Mouse (Mus musculus): ENCODE measurements around the gene Ssr1. TPM values are rescaled to one million over a fixed set of nuclear protein-coding genes. Genes with fewer than 3 reads are reported as not detected.

Ssr1 gene
- polyA plus RNA-seq, 1 experiment from 2014 or later = 98.5 TPM

GRCm38 (mm10) chr13:37992638-37993371, 1.2 kb downstream of the Ssr1 start:
- H3K4me2 ChIP-seq (replicated peaks; ENCODE audit: low read depth, low read length) = peak overlapping the region; percentile 90
- no peak for ATAC-seq (ENCODE audit: insufficient number of reproducible peaks, insufficient read depth, low FRiP score, low read depth)
- no peaks in the 10 kb centered on the region for H3K9me3 ChIP-seq (ENCODE audit: control insufficient read depth, low read depth, low read length)
- H3K27me3 ChIP-seq (ENCODE audit: control insufficient read depth, insufficient read depth, low read length) = no peaks in the 10 kb centered on the region
- H3K4me3 ChIP-seq (ENCODE audit: low read depth, low read length) = peak overlapping the region; percentile 92
- H3K9ac ChIP-seq (replicated peaks; ENCODE audit: low read depth, low read length) = peak overlapping the region; percentile 97
- 0 out of 2 replicates have a peak overlapping the region, but pooled peaks have one; percentile 12 for H3K27ac ChIP-seq (ENCODE audit: low read length)
- 10% methylated on average over 10 of the region's 10 CpGs for WGBS
- H3K4me1 ChIP-seq (ENCODE audit: control insufficient read depth, insufficient read depth, low read length) = peaks cover 9% of the 10 kb centered on the region; the same call in 1 of the 2 replicates
- peaks cover 24% of the 10 kb centered on the region for H3K36me3 ChIP-seq (ENCODE audit: control insufficient read depth, insufficient read depth, low read length)

GRCm38 (mm10) chr13:37989701-37990100, 4.3 kb downstream of the Ssr1 start:
- no peak for ATAC-seq (ENCODE audit: insufficient number of reproducible peaks, insufficient read depth, low FRiP score, low read depth)

GRCm38 (mm10) chr13:37986166-37986565, 7.9 kb downstream of the Ssr1 start:
- Histone ChIP-seq H3K4me2 (replicated peaks; ENCODE audit: low read depth, low read length) (no peak overlapping the region), H3K9ac (replicated peaks; ENCODE audit: low read depth, low read length) (no peak overlapping the region), H3K4me1 (ENCODE audit: control insufficient read depth, insufficient read depth, low read length) (no peaks in the 10 kb centered on the region), H3K9me3 (ENCODE audit: control insufficient read depth, low read depth, low read length) (no peaks in the 10 kb centered on the region), H3K27ac (ENCODE audit: low read length) (no peak overlapping the region), H3K36me3 (ENCODE audit: control insufficient read depth, insufficient read depth, low read length) (peaks cover 80% of the 10 kb centered on the region), H3K4me3 (ENCODE audit: low read depth, low read length) (no peak overlapping the region), H3K27me3 (ENCODE audit: control insufficient read depth, insufficient read depth, low read length) (no peaks in the 10 kb centered on the region)
- ATAC-seq (ENCODE audit: insufficient number of reproducible peaks, insufficient read depth, low FRiP score, low read depth) = no peak
- WGBS = 86% methylated on average over 10 of the region's 10 CpGs

More at GRCm38 (mm10) chr13:37989701-37990100, 4.3 kb downstream of the Ssr1 start:
- Histone ChIP-seq H3K27ac (ENCODE audit: low read length) (no peak overlapping the region), H3K9me3 (ENCODE audit: control insufficient read depth, low read depth, low read length) (no peaks in the 10 kb centered on the region), H3K27me3 (ENCODE audit: control insufficient read depth, insufficient read depth, low read length) (no peaks in the 10 kb centered on the region), H3K4me1 (ENCODE audit: control insufficient read depth, insufficient read depth, low read length) (peaks cover 9% of the 10 kb centered on the region; the same call in 1 of the 2 replicates), H3K4me2 (replicated peaks; ENCODE audit: low read depth, low read length) (no peak overlapping the region), H3K4me3 (ENCODE audit: low read depth, low read length) (no peak overlapping the region), H3K36me3 (ENCODE audit: control insufficient read depth, insufficient read depth, low read length) (peaks cover 51% of the 10 kb centered on the region), H3K9ac (replicated peaks; ENCODE audit: low read depth, low read length) (no peak overlapping the region)
- 89% methylated on average over 8 of the region's 8 CpGs for WGBS

- H3K27me3 ChIP-seq (ENCODE audit: control insufficient read depth, insufficient read depth, low read length) = no peaks in the 10 kb centered on the region
- H3K4me2 ChIP-seq (replicated peaks; ENCODE audit: low read depth, low read length) = no peak overlapping the region
- ATAC-seq (ENCODE audit: insufficient number of reproducible peaks, insufficient read depth, low FRiP score, low read depth) = no peak
- no peak overlapping the region for H3K9ac ChIP-seq (replicated peaks; ENCODE audit: low read depth, low read length)
- H3K4me3 ChIP-seq (ENCODE audit: low read depth, low read length) = no peak overlapping the region
- H3K4me1 ChIP-seq (ENCODE audit: control insufficient read depth, insufficient read depth, low read length) = no peaks in the 10 kb centered on the region
- WGBS = 91% methylated on average over 5 of the region's 5 CpGs
- H3K36me3 ChIP-seq (ENCODE audit: control insufficient read depth, insufficient read depth, low read length) = peaks cover 83% of the 10 kb centered on the region
- no peaks in the 10 kb centered on the region for H3K9me3 ChIP-seq (ENCODE audit: control insufficient read depth, low read depth, low read length)
- no peak overlapping the region for H3K27ac ChIP-seq (ENCODE audit: low read length)
Measured at GRCm38 (mm10) chr13:37981063-37981462, 13.0 kb downstream of the Ssr1 start.

- no peaks in the 10 kb centered on the region for H3K4me1 ChIP-seq (ENCODE audit: control insufficient read depth, insufficient read depth, low read length)
- no peaks in the 10 kb centered on the region for H3K27me3 ChIP-seq (ENCODE audit: control insufficient read depth, insufficient read depth, low read length)
- no peaks in the 10 kb centered on the region for H3K9me3 ChIP-seq (ENCODE audit: control insufficient read depth, low read depth, low read length)
- H3K4me3 ChIP-seq (ENCODE audit: low read depth, low read length) = no peak overlapping the region
- 96% methylated on average over 10 of the region's 10 CpGs for WGBS
- H3K27ac ChIP-seq (ENCODE audit: low read length) = no peak overlapping the region
- no peak for ATAC-seq (ENCODE audit: insufficient number of reproducible peaks, insufficient read depth, low FRiP score, low read depth)
- peaks cover 77% of the 10 kb centered on the region for H3K36me3 ChIP-seq (ENCODE audit: control insufficient read depth, insufficient read depth, low read length)
- H3K9ac ChIP-seq (replicated peaks; ENCODE audit: low read depth, low read length) = no peak overlapping the region
- no peak overlapping the region for H3K4me2 ChIP-seq (replicated peaks; ENCODE audit: low read depth, low read length)
Measured at GRCm38 (mm10) chr13:37980346-37980745, 13.7 kb downstream of the Ssr1 start.

- no peak overlapping the region for H3K4me2 ChIP-seq (replicated peaks; ENCODE audit: low read depth, low read length)
- H3K27me3 ChIP-seq (ENCODE audit: control insufficient read depth, insufficient read depth, low read length) = no peaks in the 10 kb centered on the region
- H3K9ac ChIP-seq (replicated peaks; ENCODE audit: low read depth, low read length) = no peak overlapping the region
- H3K27ac ChIP-seq (ENCODE audit: low read length) = no peak overlapping the region
- no peaks in the 10 kb centered on the region for H3K4me1 ChIP-seq (ENCODE audit: control insufficient read depth, insufficient read depth, low read length)
- no peak overlapping the region for H3K4me3 ChIP-seq (ENCODE audit: low read depth, low read length)
- no peaks in the 10 kb centered on the region for H3K9me3 ChIP-seq (ENCODE audit: control insufficient read depth, low read depth, low read length)
- peaks cover 71% of the 10 kb centered on the region for H3K36me3 ChIP-seq (ENCODE audit: control insufficient read depth, insufficient read depth, low read length)
- ATAC-seq (ENCODE audit: insufficient number of reproducible peaks, insufficient read depth, low FRiP score, low read depth) = no peak
- 91% methylated on average over 12 of the region's 12 CpGs for WGBS
Measured at GRCm38 (mm10) chr13:37979506-37979905, 14.5 kb downstream of the Ssr1 start.

- Histone ChIP-seq H3K4me1 (ENCODE audit: control insufficient read depth, insufficient read depth, low read length) (no peaks in the 10 kb centered on the region), H3K9ac (replicated peaks; ENCODE audit: low read depth, low read length) (no peak overlapping the region), H3K27me3 (ENCODE audit: control insufficient read depth, insufficient read depth, low read length) (no peaks in the 10 kb centered on the region), H3K36me3 (ENCODE audit: control insufficient read depth, insufficient read depth, low read length) (peaks cover 27% of the 10 kb centered on the region), H3K4me3 (ENCODE audit: low read depth, low read length) (no peak overlapping the region), H3K4me2 (replicated peaks; ENCODE audit: low read depth, low read length) (no peak overlapping the region), H3K9me3 (ENCODE audit: control insufficient read depth, low read depth, low read length) (no peaks in the 10 kb centered on the region), H3K27ac (ENCODE audit: low read length) (no peak overlapping the region)
- WGBS = 92% methylated on average over 5 of the region's 5 CpGs
- no peak for ATAC-seq (ENCODE audit: insufficient number of reproducible peaks, insufficient read depth, low FRiP score, low read depth)
Measured at GRCm38 (mm10) chr13:37974731-37975130, 19.3 kb downstream of the Ssr1 start.

GRCm38 (mm10) chr13:37974036-37974435, 20.0 kb downstream of the Ssr1 start:
- Histone ChIP-seq H3K4me3 (ENCODE audit: low read depth, low read length) (no peak overlapping the region), H3K9ac (replicated peaks; ENCODE audit: low read depth, low read length) (no peak overlapping the region), H3K36me3 (ENCODE audit: control insufficient read depth, insufficient read depth, low read length) (peaks cover 20% of the 10 kb centered on the region), H3K9me3 (ENCODE audit: control insufficient read depth, low read depth, low read length) (no peaks in the 10 kb centered on the region), H3K4me1 (ENCODE audit: control insufficient read depth, insufficient read depth, low read length) (no peaks in the 10 kb centered on the region), H3K27me3 (ENCODE audit: control insufficient read depth, insufficient read depth, low read length) (no peaks in the 10 kb centered on the region), H3K4me2 (replicated peaks; ENCODE audit: low read depth, low read length) (no peak overlapping the region), H3K27ac (ENCODE audit: low read length) (no peak overlapping the region)
- WGBS = 87% methylated on average over 6 of the region's 6 CpGs
- no peak for ATAC-seq (ENCODE audit: insufficient number of reproducible peaks, insufficient read depth, low FRiP score, low read depth)
